Mouse (Mus musculus) cerebellum, adult 18-20 months (tissue): ENCODE measurements around the gene Prpf4b.
"Not testable (repeated sequence)": the region's sequence is repeated elsewhere in the genome, so short reads cannot be mapped to it uniquely, and the experiment has no call there.

Experiments used
- DNase-seq, 2 experiments: peaks; one replicate each; pipeline ENCODE4 v3.0.0; 2021

Prpf4b gene

DNA sequence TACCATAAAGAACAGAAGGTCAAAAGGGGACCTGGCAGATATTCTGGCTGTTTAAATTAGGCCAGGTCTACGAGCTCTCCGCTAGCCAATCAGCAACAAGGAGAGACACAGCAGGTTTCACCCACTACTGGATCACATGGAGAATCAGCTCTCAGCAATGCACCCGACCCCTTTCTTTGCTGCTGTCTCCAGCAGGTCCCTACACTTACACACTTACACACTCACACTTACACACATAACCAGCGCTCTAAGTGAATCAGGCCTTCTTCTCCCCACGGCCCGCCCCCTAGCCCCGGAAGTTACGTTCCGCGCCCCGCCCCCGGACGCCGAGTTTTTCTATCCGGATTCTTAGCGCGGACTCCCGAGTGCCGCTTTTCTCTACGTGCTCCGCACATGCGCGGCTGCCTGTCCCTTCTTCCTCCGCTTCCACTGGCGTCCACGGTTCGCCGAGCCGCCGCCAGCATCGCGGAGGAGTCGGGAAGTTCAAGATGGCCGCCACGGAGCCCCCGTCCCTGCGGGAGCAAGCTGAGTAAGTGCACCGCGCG lies at the start of gene Prpf4b:
TSS of gene Prpf4b (plus strand) at position 137 of the 545 bp plus-strand sequence.
- DNase-seq, result peak; percentile 91 to 94

DNA sequence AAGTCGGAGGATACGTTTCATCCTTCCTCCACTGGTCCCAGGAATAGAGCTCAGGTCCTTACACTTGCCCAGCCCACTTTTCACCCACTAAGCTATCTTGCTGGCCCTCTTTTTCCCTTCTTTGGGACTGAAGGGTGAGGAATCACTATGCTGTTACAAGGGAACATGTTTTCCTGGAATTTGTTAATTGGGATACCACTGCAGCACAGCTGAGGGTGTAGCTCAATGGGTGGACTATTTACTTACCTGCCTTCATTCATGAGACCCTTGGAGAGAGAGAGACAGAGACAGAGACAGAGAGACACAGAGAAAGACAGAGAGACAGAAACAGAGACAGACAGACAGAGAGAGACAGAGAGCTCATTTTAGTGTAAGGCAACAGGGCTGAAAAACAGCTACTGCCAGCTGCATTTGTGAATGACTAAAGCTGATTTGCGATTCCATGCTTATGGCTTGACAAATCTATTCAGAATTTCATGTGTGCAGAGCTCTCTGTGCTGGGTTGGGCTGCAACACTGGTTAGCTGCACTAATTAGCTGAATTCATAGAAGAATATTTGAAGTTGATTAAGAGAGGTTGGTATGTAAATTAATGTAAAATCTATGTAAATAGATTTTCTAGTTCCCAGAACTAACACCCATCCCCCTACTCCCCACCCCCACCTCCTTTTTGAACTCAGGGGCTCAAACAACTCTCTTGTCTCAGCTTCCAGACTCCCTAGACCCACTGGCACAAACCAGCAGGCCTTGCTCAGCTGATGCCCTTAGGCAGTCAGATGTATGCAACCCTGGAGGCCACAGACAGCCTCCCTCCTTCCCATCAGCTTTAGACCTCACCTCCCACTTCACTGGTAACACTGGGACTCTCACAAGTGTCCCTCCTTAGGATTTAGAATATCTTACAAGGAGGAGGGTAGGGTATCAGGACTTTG lies 48.1 kb upstream of the Prpf4b start:
- no peak for DNase-seq

DNA sequence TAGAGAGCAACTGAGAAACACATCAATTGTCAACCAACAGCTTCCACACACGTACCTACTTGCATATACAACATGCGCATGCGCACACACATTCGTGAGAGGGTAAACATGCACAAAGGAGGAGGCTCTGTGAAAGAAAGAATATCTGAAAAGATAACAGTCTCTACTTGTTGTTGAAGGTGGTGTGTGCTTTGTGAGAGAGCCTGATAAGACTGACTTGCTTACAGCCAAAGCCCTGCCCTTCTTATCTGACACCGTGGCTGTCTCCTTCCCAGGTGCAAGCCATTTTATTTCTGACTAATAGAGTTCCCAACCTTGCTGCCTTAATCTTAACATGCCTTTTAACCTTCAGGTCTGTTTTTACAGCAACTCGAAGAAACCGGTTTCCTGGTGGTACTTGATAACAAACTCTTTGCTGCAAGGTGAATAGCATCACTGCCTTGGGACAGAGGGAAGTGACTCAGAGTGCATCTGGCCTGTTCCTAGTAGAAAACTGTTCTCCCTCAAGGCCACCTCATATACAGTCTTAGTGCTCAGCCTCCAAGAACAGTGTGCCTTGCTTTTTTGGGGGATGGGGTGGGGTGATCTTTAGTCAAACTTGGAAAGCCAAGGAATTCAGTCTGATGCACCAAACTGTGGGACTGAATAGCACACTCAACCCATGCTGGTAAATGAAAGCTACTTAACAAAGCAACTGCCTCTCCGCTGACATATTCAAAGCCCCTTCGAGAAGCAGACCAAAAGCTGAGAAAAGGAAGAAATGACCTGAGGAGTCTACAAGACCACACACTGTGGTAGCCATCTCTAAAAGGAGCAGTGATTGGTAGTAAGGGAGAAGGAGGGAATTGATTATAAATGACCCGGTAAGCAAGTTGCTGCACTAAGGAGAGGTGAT lies 46.9 kb upstream of the Prpf4b start:
- no peak for DNase-seq

DNA sequence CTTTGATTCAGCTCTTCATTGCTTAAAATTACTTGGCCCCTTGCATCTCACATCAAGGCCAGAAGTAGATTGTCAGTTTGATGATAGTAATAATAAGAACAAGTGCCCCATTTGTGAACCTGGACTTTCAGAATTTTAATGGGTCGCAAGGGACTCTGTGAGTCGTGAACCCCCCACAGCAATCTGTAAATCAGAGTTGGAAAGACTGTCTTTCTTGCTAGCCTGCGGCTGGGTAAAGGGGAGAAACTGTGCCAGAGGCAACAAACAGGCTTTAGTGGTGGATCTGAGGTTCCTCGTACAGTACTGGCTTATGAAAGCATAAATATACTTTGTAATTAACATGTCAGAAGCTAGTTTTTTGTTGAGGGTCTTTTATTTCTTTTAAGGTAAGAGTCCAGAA lies 32.3 kb upstream of the Prpf4b start:
- no peak for DNase-seq

DNA sequence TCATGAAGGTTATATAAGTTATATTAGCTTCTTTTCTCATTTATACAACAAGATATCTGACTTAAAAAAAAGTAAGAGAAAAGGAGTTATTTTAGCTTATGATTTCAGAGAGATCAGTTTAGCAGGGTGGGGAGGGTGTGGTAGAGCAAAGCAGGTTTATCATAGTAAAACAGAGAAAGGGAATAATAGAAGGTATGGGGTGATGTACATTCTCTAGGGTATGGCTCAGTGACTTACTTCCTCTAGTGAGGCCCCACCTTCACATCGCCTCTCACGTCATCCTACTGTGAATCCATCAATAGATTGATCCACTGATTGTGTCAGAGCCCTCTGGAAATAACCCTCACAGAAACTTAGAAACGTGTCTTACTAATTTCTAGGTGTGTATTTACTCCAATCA lies 24.3 kb upstream of the Prpf4b start:
- no peak for DNase-seq

DNA sequence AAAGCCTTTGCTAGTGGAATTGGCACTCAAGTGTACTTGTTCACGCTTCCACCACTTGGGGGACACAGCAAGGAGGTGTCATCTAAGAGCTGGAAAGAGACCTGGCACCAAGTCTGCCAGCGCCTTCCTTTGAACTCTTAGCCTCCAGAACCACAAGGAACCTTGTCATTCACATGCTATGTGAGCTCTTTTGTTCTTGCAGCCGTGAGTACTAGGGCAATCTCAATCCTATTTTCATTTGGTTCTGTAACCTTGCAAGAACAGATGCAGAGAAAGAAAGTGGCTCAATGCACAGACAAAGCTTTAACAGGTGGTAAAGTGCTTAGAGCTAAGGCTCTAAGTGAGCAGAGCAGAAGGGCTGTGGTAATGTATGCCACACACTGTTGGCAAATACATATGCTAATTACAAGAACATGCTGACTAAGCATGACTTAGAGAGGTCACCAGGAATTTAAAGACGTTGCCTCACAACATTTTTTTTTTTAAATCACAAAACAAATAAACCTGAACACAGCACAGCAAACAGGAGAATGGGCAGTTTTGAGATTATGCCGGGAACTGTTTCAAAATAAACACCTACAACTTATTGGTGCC lies 23.8 kb upstream of the Prpf4b start:
- no peak for DNase-seq

DNA sequence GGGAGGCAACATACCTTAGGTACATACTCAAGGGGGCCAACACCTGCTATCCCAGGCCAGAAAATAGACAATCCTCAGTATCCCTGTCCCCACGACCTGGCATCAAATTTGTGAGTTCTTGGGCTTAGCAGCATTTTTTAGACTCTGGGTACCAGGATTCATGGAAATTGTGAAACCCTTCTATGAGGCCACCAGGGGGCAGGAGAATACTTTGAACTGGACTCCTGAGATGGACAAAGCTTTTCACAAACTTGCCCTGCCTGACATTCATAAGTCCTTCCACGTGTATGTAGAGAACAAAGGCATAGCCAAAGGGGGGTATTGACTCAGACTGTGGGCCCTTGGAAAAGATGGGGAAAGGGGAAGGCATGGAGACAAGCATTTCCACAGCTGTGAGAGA lies 17.6 kb upstream of the Prpf4b start:
- DNase-seq, result peak; percentile 30 to 39

DNA sequence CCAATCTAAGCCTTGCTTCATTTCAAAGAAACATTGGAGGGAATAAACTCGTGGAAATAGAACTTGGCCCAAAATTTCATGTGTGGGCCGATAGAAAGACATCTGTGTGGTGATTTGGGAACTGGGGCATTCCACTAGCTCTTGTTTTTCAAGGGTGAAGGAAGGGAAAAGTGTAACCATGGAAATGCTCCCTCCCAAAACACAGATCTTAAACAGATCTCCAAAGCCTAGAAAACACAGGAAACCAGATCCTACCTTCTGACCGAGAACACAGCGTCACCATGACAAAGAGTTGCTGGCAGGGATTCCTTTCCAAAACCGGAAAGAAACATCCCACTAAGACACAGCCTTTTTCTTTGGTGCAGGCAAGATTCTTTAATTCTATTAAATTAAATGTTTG lies 15.7 kb upstream of the Prpf4b start:
- no peak for DNase-seq

DNA sequence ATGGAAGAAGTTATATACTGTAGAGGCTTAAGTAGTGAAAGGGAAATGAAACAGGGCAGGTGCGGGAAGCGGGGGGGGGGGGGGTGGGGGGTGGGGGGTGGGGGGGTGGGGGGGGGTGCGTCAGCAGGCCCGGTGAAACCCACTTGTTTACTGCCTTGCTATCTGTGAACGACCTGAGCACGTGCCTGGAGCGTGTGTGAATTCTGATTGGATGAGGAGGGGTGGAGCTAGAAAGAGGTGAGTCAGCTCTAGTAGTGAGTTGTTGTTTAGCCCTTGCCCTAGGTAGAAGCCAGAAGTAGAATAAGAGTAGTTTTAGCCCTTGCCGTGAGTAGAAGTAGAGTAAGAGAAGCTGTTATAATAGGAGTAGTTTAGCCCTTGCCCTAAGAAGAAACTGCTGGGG lies 13.9 kb upstream of the Prpf4b start:
- DNase-seq, result not testable (repeated sequence)

DNA sequence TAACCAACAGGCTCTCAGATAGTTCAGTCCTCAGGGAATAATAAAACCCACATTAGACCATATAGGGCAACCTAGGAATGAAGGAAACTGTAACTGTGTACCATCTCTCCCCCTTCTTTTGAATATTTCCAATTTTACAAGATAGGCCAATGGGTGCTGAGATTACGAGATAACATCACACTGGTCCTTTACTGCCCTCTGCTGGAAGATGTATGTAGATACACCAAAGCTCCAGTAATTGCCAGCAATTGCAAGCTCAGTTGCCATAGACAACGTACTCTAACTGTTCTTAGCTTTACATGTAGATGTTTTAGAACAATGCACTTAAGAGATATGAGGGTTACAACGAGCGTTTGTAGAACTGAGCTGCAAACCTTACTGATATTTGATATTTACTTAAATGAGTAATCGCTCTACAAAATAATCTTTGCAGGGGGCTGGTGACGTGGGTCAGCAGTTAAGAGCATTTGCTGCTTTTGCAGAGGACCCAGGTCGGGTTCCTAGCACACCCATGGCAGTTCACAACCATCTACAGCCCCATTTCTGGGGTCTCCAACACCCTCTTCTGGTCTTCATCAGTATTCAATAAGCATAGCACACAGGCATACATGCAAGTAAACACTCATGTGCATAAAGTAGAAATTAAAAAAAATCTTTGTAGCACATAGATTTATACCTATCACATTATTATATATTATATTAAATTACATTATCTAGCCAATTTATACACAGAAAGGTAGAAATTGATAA lies 10.5 kb upstream of the Prpf4b start:
- peak; percentile 45 to 51 for DNase-seq

DNA sequence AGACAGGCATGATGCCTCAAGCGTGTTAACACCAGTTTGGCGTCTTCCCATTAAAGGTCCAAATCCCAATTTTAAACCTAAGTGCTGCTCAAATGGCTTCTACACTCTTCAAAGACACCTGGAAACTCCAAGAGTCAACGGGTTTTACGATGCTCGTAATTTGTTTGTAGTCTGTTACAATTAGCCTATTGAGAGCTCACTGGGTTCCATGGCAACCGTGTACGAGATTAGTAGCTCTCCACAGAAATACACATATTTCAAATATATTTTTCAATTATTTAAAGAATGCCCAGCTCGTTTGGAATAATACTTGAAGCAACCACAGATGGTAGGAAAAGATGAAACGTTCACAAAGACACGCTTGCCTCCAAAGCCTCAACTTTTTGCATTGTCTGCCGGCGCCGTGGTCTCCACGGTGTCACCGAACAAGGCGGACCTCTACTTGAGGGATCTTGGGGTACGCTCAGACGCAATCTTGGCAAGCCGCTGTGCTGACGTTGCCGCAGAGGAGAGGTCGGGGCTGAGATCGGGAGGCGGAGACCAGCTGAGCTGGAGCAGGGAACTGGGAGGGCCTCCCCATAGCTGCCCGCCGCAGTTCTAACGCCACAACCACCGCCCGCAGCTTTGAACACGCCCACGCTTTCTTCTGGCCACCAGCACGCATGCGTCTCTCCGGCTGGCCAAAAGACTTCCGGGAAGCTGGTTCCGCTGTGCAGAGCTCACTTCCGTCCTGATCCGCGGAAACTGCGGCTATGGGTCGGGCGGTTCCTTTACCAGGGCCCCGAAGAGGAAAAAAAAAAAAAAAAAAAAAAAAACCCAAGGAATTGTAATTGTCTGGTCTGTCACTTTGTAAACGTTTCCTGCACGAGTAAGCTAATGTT lies 1.1 kb upstream of the Prpf4b start:
- peak; percentile 94 to 95 for DNase-seq

DNA sequence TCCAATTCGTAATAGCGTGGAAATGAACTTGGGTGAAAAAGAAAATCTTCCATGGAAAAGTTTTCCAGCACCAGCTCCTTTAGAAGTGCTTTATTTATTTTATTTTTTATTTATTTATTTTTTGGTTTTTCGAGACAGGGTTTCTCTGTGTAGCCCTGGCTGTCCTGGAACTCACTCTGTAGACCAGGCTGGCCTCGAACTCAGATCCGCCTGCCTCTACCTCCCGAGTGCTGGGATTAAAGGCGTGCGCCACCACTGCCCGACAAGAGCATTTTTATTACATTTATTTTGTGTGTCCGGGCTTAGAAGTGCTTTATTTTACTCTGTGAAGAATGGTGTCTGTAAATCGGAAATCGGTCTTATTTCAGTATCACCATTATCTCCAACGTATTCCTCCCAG lies 366 bp upstream of the Prpf4b start:
- DNase-seq, result peak; percentile 9 to 53

DNA sequence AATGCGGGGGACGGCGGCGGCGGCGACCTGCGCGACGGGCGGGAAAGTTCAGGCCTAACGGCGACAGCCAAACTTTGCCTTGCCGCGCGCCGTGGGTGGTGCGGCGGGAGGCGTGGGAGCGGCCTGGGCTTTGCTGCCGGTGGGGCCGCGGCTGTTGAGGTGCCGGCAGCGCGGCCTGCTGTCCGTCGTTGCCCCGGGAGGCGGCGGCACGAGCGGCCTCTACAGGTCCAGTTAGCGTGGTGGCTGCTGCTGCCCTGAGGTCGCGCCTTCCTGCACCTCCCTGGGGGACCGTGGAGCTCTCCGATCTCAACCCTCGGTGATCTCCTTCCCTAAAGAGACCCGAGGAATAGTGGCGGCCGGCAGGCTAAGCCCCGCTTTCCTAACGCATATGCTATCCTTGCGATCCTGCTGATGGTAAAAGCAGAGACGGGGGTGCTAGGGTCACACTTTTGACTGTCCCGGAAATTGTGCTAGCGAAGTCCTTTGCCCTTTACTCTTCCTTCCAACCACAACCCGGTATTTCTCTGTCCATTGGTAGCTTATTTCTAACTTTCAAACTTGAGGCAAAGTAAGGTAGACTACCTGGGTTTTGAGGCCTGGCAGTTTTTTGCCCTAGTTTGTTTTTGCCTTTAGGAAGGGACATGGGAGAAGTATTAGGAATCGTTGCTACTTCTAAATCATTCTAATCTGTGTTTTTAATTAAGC lies 791 bp downstream of the Prpf4b start:
- peak in 1 of 2 experiments; percentile 64 for DNase-seq

DNA sequence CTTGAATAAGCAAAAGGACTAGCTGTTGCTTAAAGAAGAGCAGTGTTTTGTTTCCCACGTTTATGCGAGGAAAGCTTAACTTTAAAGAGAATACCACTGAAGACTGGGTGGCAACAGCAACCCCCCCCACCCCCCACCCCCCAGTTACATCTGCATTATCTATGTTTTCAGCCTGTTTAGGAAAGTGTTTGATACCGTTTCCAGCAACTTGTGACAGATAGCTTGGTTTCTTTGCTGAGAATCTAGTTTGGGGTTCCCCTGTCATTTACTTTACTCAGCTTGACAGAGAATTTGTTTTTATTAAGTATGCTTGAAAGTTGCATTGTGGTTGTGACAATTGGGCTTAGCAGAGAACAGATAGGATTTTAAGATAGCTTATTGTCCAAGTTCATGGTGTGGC lies 1.4 kb downstream of the Prpf4b start:
- DNase-seq, result no peak

DNA sequence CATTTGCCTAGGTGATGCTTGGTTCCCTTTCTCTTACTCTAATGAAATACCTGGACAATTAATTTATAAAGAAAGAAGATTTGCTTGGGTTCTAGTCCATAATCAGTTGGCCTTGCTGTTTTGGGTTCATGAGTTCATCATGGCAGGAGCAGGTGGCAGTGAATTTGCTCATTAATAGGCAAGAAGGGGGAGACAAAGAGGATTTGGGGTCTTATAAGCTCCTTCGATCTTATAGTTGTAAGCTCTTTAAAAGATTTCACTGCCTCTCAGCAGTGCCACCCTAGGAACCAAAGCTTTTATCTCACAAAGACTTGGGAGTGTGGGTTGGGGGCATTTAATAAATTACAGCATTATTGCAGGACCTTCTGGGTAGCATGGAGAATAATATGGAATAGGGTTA lies 17.8 kb downstream of the Prpf4b start:
- no peak for DNase-seq

DNA sequence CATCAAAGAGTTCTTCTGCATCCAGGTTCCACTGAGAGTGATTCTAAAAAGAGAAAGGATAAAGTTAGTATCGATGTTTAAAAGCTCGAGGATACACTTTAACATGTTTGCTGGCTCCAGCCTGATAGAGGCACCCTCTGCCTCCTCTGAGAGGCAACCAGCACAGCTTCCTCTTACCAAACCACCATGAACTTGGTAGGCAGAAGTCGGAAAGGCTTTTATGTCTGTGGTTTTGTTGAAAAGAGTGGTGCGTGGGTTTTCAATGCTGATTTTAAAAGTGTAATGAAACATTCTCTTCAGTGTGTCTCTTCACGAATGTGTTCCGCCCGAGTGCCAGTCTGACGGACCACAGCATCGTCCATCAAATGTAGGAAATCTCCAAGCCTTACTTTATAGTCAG lies 39.5 kb downstream of the Prpf4b start:
- DNase-seq, result no peak

DNA sequence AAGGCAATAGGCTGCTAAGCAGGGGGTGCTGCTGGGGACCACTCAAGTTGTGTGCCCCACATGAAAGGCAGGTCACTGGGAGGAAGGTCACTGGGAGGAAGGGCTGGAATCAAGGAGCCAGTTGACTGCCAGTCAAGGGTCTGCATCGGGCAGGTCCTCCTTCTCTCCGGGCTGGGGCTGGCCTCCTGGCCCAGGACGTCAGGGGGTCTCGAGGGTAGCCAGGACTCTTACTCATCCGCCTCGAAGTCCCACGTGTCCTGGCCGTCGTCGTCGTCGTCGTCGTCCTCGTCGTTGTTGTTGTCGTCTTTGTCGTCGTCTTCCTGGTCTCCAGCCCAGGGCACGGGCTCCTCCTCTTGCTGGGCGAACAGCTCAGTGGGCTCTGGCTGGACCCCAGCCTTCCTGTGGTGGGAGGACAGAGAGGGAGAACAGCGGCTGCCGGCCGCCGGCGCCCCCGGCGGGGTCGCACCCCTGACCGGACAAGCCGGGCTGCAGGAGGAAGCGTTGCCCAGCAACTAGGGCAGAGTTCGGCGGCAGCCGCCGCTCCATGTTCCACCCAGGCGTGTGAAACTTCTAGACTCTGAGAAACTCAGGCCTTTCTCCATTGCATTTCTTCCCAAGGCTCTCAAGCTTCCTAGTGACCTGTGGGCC lies 41.5 kb downstream of the Prpf4b start:
- no peak for DNase-seq

DNA sequence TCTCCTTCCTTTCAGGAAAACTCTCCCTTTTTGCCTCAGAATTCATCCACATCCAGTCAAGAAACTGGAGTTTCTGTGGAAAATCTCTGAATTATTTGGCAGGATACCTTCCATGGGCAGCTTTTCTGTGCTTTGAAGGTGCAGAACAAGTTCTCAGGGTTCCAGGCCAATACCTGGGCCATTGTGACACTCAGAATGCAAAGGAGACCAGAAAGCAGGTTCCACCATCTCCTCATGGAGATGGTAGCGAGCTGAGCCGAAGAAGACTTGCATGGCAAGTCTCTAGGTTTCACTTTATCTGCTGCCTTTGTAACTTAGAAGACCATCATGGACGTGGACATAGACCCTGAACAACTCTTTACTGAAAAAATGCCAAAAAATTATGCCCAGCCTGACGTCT lies 49.1 kb downstream of the Prpf4b start, which contains the start of the genes Fam217a and 4933417A18Rik:
TSS of gene Fam217a (minus strand) at position 101 of the 400 bp plus-strand sequence.
TSS of gene 4933417A18Rik (plus strand) at position 200 of the 400 bp plus-strand sequence.
- no peak for DNase-seq

DNA sequence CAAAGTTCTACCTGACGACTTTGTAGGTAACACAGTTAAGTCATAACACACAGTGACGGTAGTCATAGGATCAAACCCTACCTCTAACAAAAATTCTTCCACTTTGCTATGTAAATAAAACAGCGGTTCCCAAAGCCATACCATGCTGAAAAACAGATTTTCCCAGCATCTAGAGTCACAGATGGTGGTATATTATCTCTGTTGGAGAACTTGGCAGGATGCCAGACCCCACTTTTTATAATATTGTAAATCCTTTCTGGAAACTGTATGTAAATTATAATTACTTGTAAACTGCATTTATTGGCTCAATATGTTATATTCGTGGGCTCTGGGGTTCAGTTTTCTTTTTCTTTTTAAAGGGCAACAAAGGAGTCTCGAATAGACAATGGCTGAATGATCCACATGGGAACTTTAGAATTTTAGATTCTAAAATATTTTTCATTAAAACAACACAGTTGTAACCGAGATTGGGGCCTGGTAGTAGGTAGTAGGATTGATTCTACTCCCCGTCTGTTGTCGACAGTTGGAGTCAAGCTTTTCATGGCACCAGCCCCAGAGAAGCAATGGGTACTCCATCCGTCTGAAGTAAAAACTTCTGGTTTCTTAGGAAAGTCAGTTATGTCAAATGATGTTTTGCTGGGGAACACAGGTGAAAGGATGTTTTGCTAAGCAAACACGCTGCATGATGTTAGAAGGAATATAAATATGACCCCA lies 60.0 kb downstream of the Prpf4b start:
- no peak for DNase-seq
